Mouse (Mus musculus): ENCODE data around the gene Gas1. TPM values are rescaled to one million over a fixed set of nuclear protein-coding genes. Genes with fewer than 3 reads are reported as not detected.

The Gas1 gene
- polyA plus RNA-seq, 1 experiment = 58.7 TPM

DNA sequence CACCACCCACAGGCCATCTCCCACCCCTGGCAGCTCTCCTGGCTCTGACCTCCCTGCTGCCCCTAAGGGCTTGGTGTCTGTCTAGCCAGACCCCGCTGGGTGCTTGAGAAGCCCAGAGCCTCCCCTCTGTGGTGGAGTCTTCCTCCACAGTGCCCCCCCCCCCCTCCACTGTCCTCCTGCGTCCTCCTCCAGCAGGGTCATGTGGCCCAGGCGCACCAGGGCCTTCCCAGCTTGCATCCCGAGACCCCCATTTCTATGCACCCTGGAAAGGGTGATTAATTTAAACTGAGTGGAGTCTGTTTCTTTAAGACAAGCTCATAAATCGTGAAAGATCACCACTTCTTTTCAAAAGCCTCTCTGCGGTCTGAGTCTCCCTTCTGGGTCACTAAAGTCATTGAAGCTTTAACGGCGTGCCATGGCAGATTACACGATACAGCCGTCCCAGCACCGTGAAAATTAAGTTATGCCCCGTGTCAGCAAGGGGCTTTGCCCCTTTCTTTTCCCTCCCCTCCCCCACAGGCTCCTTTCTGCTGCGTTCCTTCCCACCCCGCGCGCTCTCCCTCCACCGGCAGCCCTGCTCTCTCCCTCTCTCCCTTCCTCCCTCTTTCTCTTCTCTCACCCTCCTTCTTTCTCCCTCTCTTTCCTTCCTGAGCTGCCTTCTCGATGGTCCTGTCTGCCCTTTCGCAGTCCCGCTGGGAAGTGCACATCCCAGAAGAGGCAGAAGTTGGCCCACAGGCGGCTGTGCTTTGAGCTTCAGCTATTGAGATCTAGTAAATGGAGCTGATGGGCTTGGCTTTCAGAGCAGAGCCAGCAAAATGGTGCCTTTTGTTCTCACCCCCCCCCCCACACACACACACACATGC lies 29.9 kb downstream of the Gas1 start:
- Histone ChIP-seq H3K4me3 (ENCODE audit: control insufficient read depth, insufficient read depth, low read length) (no peak overlapping the region), H3K36me3 (ENCODE audit: control insufficient read depth, insufficient read depth, low read length) (no peaks in the 10 kb centered on the region), H3K4me1 (replicated peaks; ENCODE audit: control insufficient read depth, insufficient read depth, low read length) (no peaks in the 10 kb centered on the region), H3K27ac (ENCODE audit: control insufficient read depth, insufficient read depth, low read length) (no peak overlapping the region), H3K27me3 (ENCODE audit: control insufficient read depth, insufficient read depth, low read length) (no peaks in the 10 kb centered on the region)
- WGBS = 19% methylated on average over 21 of the region's 21 CpGs
- DNase-seq = no peak
- no peak for TF ChIP-seq CTCF (IDR thresholded peaks at IDR 0.05; ENCODE audit: borderline replicate concordance, control insufficient read depth, extremely low read depth, insufficient read depth, low read length, poor library complexity)
- TF ChIP-seq POLR2A (IDR thresholded peaks at IDR 0.05; ENCODE audit: control insufficient read depth, extremely low read depth, insufficient read depth, low read length, poor library complexity) = no peak

DNA sequence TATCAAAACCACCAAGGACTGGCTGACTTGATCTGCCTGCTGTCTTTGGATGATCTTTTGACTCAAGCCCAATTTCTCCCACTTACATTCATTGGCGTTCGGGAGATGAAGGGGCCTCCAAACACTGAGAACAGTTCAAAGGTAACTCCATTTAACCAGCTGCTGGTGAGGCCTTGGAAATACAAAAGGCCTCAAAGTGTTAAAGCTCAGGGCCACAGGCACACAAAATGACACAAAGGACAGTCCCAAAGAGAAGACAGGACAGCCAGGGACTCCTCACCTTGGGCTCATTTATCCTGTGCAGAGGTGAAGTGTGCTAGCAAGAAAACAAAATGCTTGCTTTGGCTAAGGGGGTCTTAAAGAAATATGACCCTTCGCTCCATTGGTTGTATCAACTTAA lies 30.9 kb downstream of the Gas1 start:
- 86% methylated on average over 3 of the region's 3 CpGs for WGBS
- H3K36me3 ChIP-seq (ENCODE audit: control insufficient read depth, insufficient read depth, low read length) = no peaks in the 10 kb centered on the region
- TF ChIP-seq POLR2A (IDR thresholded peaks at IDR 0.05; ENCODE audit: control insufficient read depth, extremely low read depth, insufficient read depth, low read length, poor library complexity) (no peak), CTCF (IDR thresholded peaks at IDR 0.05; ENCODE audit: borderline replicate concordance, control insufficient read depth, extremely low read depth, insufficient read depth, low read length, poor library complexity) (no peak)

DNA sequence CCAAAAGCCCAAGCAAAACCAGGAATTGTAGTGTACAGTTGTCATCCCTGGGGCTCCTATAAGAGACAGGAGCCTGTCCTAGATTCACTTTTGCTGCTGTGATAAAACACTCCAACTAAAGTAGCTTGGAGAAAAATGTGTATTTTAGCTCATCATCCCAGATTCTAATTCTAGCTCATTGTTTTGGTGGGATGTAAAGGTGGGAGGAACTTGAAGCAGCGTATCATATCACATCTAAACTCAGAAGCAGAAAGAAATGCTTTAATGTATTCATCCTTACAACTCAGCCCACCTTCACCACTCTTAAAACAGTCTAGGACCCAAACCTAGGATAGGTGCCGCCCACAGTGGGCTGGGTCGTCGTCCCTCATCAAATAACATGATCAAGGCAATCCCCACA lies 40.2 kb downstream of the Gas1 start:
- H3K4me1 ChIP-seq (replicated peaks; ENCODE audit: control insufficient read depth, insufficient read depth, low read length) = no peaks in the 10 kb centered on the region
- no peak for DNase-seq
- no peaks in the 10 kb centered on the region for H3K27me3 ChIP-seq (ENCODE audit: control insufficient read depth, insufficient read depth, low read length)
- TF ChIP-seq CTCF (IDR thresholded peaks at IDR 0.05; ENCODE audit: borderline replicate concordance, control insufficient read depth, extremely low read depth, insufficient read depth, low read length, poor library complexity) (no peak), POLR2A (IDR thresholded peaks at IDR 0.05; ENCODE audit: control insufficient read depth, extremely low read depth, insufficient read depth, low read length, poor library complexity) (no peak)
- WGBS = 95% methylated on average over 4 of the region's 4 CpGs
- no peak overlapping the region for H3K4me3 ChIP-seq (ENCODE audit: control insufficient read depth, insufficient read depth, low read length)
- no peaks in the 10 kb centered on the region for H3K36me3 ChIP-seq (ENCODE audit: control insufficient read depth, insufficient read depth, low read length)
- H3K27ac ChIP-seq (ENCODE audit: control insufficient read depth, insufficient read depth, low read length) = no peak overlapping the region

More for the DNA sequence above, 30.9 kb downstream of the Gas1 start:
- DNase-seq = no peak
- Histone ChIP-seq H3K27me3 (ENCODE audit: control insufficient read depth, insufficient read depth, low read length) (no peaks in the 10 kb centered on the region), H3K27ac (ENCODE audit: control insufficient read depth, insufficient read depth, low read length) (no peak overlapping the region), H3K4me3 (ENCODE audit: control insufficient read depth, insufficient read depth, low read length) (no peak overlapping the region), H3K4me1 (replicated peaks; ENCODE audit: control insufficient read depth, insufficient read depth, low read length) (no peaks in the 10 kb centered on the region)

DNA sequence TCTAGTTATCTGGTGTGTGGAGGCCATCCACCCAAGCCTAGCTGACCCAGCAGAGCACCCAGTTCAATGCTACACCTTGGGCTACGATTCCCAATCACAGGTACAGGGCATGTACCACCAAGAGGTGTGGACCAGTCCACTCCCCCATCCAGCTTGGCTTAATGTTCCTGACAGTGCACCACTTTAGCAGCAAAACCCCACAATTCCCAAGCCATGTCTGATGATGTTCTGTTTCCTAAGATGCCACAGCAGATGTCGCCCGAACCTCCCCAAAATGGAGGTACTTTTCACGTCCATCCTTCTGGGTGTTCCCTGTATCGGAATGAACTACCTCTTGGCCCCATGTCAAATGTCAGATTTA lies 42.7 kb downstream of the Gas1 start:
- Histone ChIP-seq H3K4me3 (ENCODE audit: control insufficient read depth, insufficient read depth, low read length) (no peak overlapping the region), H3K27ac (ENCODE audit: control insufficient read depth, insufficient read depth, low read length) (no peak overlapping the region), H3K36me3 (ENCODE audit: control insufficient read depth, insufficient read depth, low read length) (no peaks in the 10 kb centered on the region), H3K4me1 (replicated peaks; ENCODE audit: control insufficient read depth, insufficient read depth, low read length) (no peaks in the 10 kb centered on the region), H3K27me3 (ENCODE audit: control insufficient read depth, insufficient read depth, low read length) (no peaks in the 10 kb centered on the region)
- DNase-seq = no peak
- TF ChIP-seq CTCF (IDR thresholded peaks at IDR 0.05; ENCODE audit: borderline replicate concordance, control insufficient read depth, extremely low read depth, insufficient read depth, low read length, poor library complexity) = no peak
- no peak for TF ChIP-seq POLR2A (IDR thresholded peaks at IDR 0.05; ENCODE audit: control insufficient read depth, extremely low read depth, insufficient read depth, low read length, poor library complexity)
- WGBS = 94% methylated on average over 5 of the region's 5 CpGs

DNA sequence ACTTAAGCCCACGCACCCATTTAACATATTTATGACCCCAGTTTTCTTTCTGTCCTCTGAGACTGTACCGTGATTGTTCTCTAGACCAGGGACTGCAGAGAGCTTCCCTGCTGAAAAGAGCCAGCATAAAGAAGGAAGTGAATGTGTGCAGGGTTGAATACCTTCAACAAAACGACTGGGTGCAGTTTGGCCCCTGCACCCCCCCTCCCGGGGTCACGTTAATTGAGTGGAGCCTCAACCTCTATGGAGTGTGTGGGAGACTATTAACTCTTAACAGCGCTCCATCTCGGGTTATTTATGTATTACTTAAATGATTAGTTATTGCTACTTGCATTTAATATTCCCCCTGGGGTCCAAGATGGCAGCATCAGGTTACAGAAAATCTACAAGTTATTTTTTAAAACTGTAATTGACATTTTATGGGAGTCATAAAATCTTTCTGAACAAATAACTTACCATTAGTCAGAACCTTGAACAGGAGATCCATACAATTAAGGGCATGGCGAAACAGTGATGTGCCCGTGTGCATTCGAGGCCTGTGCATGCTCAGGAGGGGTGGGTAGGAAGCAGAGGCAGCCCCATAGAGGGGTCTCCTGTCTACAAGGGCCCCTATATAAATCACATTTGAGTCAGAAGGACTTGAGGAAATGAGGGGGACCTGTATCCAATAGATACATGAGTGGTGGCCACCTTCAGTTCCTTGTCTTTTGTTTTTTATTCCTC lies 43.3 kb downstream of the Gas1 start:
- 65% methylated on average over 10 of the region's 10 CpGs for WGBS
- TF ChIP-seq CTCF (IDR thresholded peaks at IDR 0.05; ENCODE audit: borderline replicate concordance, control insufficient read depth, extremely low read depth, insufficient read depth, low read length, poor library complexity) (no peak), POLR2A (IDR thresholded peaks at IDR 0.05; ENCODE audit: control insufficient read depth, extremely low read depth, insufficient read depth, low read length, poor library complexity) (no peak)

GRCm38 (mm10) chr13:60131771-60132170 lies 45.4 kb downstream of the Gas1 start:
- DNase-seq = no peak
- no peak for TF ChIP-seq CTCF (IDR thresholded peaks at IDR 0.05; ENCODE audit: borderline replicate concordance, control insufficient read depth, extremely low read depth, insufficient read depth, low read length, poor library complexity)
- no peak for TF ChIP-seq POLR2A (IDR thresholded peaks at IDR 0.05; ENCODE audit: control insufficient read depth, extremely low read depth, insufficient read depth, low read length, poor library complexity)
- H3K36me3 ChIP-seq (ENCODE audit: control insufficient read depth, insufficient read depth, low read length) = no peaks in the 10 kb centered on the region

More for the DNA sequence above, 43.3 kb downstream of the Gas1 start:
- no peak for DNase-seq
- Histone ChIP-seq H3K27me3 (ENCODE audit: control insufficient read depth, insufficient read depth, low read length) (no peaks in the 10 kb centered on the region), H3K4me3 (ENCODE audit: control insufficient read depth, insufficient read depth, low read length) (no peak overlapping the region), H3K27ac (ENCODE audit: control insufficient read depth, insufficient read depth, low read length) (no peak overlapping the region), H3K4me1 (replicated peaks; ENCODE audit: control insufficient read depth, insufficient read depth, low read length) (no peaks in the 10 kb centered on the region), H3K36me3 (ENCODE audit: control insufficient read depth, insufficient read depth, low read length) (no peaks in the 10 kb centered on the region)

More at GRCm38 (mm10) chr13:60131771-60132170, 45.4 kb downstream of the Gas1 start:
- H3K27ac ChIP-seq (ENCODE audit: control insufficient read depth, insufficient read depth, low read length) = no peak overlapping the region
- H3K27me3 ChIP-seq (ENCODE audit: control insufficient read depth, insufficient read depth, low read length) = no peaks in the 10 kb centered on the region
- no peak overlapping the region for H3K4me3 ChIP-seq (ENCODE audit: control insufficient read depth, insufficient read depth, low read length)
- 68% methylated on average over 13 of the region's 13 CpGs for WGBS
- H3K4me1 ChIP-seq (replicated peaks; ENCODE audit: control insufficient read depth, insufficient read depth, low read length) = no peaks in the 10 kb centered on the region
